In the genomic region with DNA sequence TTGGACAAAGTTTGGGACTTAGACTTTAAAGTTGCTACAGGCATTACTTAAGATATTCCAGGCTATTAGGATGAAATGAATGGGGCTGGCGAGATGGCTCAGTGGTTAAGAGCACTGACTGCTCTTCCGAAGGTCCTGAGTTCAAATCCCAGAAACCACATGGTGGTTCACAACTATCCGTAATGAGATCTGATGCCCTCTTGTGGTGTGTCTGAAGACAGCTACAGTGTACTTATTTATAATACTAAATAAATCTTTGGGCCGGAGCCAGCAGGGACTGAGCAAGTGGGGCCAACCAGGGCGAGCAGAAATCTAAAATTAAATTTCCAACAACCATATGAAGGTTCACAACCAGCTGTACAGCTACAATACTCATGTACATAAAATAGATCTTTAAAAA, we compare ENCODE assay signal across 29 mouse cellular contexts. TPM values are rescaled to one million over a fixed set of nuclear protein-coding genes. Genes with fewer than 3 reads are reported as not detected.
"Had no signal": no experiment of that assay in that cellular context is flagged by ENCODE, and none has a peak within 500 bp of the region (broad histone marks: within the 10 kb centered on the region; RNA-seq: fewer than 3 reads in every experiment).

No protein-coding gene starts in this region.

RNA-seq across cellular contexts. Expression of a gene that starts 15.5 kb away (rescaled TPM):
- total RNA-seq: gastrocnemius, adult 18-20 months; gastrocnemius, postnatal 10 days; gastrocnemius, postnatal 25 days; gastrocnemius, postnatal 4 days; granulocyte monocyte progenitor cell, adult 5-6 weeks; heart, adult 18-20 months; heart, postnatal 10 days; heart, postnatal 25 days; heart, postnatal 4 days; layer of hippocampus, adult 18-20 months; layer of hippocampus, postnatal 10 days; layer of hippocampus, postnatal 25 days; left cerebral cortex, adult 8-10 months; left cerebral cortex, postnatal 10 days; left cerebral cortex, postnatal 25 days; left cerebral cortex, postnatal 4 days had no signal
- polyA plus RNA-seq: heart, embryonic 11.5 days; heart, embryonic 13.5 days; heart, embryonic 15.5 days; hindbrain, embryonic 10.5 days; hindbrain, embryonic 12.5 days; hindbrain, embryonic 14.5 days; hindbrain, embryonic 16.5 days; inflammation-experienced regulatory T-cells, adult 6 months; kidney, embryonic 14.5 days; kidney, embryonic 16.5 days; limb, embryonic 11.5 days; limb, embryonic 15.5 days; liver, embryonic 12.5 days had no signal
